Mouse (Mus musculus) adrenal gland (tissue): ENCODE data around the gene Sirt5.

ENCODE experiments used
- intact Hi-C: fragments of 180-260 bp; cut with DNase I; formaldehyde crosslinking; loops from one replicate; pipeline ENCODE4 v1.15.1; 2025

Sirt5 gene

DNA sequence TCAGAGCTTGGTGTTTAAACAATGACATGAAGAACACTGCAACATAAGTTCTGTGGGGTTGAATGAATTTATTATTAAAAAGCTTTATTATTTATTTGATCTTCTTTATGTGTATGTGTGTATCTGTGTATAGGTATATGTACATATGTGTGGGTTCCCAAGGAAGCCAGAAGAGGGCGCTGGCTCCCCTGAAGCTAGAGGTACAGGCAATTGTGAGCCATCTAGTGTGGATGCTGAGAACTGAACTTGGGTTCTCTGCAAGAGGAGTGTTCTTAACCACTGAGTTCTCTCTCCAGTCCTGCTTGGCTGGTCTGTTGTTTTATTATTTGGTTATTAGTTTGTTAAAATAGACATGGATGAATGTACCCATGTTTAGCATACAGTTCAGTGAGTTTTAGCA, 7.6 kb downstream of the Sirt5 start:
- intact Hi-C loops, result no loop called here

DNA sequence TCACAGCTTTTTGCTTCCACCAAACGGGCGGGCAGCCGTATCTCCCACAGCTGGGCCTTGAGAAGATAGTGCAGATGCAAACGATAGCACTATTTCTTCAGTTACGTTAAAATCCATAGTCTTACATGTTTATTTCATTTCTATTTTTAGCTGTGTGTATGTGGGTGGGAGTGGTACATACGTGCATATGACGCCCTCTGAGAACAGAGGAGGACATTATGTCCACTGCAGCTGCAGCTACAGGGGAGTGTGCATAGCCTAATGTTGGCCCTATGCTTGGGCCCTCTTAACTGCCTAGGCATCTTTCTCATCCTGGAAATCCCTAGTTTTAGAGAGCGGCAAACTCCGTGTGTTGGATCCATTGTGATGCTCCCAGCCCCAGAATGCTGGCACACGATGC, 8.9 kb downstream of the Sirt5 start:
- intact Hi-C loops, result no loop called here

DNA sequence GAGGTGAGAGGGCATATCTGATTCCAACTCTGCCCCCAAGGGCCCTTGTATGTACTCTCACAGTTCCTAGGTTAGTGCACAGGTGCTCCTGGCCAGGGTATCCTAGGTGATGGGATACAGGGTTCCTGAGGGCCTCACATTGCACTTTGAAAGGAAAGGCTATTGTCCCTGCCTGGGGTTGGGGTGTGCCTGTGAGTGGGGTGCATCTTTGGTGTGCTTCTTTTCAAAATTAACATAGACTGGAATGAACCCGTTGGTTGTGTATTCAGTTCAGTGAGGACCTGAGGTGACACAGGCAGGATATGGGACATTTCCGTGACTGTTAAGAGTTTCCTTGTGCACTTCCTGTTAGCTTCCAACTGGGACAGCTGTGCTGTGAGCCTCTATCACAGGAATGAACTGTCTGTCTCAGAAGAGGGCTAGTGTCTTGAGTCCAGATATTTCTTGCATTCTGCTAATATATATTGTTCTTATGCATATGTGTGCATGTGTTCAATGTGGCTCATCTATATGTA, 9.7 kb downstream of the Sirt5 start:
- intact Hi-C loops, result no loop called here

DNA sequence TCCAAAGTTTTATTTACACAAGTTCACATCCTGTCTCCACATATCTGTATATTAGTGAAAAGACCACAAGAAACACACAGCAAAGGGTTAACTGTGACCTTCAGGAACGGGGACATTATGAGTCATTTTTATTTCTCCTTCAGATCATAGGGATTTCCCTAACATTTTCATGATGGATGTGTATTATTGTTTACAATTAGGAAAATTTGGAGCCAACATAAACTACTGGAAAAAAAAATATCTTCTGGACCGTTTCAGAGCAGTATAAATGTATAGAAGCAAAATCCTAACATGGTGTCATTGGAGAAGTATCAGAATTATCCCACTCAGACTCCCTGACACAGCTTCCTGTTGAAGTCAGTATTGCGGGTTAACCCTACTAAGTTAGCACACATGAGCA, 14.7 kb downstream of the Sirt5 start:
- intact Hi-C loops, result no loop called here

DNA sequence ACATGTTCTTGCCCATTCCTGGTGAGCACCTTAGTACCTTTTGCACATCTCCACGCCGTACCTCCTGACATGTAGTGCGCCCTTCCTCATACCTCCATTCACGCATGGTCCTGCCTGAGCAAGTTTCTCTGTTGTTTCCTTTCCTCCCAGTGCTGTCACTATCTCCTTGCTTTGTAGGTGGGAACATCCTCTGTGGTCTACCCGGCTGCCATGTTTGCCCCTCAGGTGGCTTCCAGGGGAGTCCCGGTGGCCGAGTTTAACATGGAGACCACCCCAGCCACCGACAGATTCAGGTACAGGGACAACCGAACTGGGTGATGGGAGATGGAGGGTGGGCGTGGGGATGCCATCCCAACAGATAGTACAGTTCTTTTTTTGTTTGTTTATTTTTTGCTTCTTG, 20.0 kb downstream of the Sirt5 start:
- intact Hi-C loops, result no loop called here

DNA sequence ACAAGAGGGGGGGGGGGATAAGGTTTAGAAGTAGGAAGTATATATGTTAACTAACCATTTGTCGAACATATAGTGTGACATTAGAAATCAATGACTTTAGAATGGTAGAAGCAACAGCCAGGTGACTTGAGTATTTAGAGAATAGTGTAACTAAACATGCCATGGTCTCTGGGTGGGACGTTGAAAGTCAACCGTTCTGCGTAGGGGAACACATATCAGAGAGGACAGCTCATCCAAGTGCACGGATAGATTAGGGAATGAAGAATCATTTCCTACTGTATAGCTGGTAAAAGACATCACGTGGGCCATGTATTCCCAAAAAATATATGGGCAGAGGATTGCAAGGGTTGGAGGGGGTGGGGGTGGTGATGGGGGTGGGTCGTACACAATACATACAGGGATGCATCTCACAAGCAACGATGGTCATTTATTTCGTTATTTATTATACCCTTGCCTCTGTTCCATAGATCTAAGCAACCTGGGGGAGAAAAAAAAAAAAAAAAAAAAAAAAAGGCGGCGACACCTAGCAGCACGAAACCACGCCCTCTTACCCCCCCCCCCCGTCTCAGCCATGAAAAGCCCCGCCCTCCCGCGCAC, 32.5 kb downstream of the Sirt5 start:
- intact Hi-C loops, result loop anchor here (5.0 kb wide), 1 partner anchor 215 kb away; no protein-coding TSS in a partner anchor

DNA sequence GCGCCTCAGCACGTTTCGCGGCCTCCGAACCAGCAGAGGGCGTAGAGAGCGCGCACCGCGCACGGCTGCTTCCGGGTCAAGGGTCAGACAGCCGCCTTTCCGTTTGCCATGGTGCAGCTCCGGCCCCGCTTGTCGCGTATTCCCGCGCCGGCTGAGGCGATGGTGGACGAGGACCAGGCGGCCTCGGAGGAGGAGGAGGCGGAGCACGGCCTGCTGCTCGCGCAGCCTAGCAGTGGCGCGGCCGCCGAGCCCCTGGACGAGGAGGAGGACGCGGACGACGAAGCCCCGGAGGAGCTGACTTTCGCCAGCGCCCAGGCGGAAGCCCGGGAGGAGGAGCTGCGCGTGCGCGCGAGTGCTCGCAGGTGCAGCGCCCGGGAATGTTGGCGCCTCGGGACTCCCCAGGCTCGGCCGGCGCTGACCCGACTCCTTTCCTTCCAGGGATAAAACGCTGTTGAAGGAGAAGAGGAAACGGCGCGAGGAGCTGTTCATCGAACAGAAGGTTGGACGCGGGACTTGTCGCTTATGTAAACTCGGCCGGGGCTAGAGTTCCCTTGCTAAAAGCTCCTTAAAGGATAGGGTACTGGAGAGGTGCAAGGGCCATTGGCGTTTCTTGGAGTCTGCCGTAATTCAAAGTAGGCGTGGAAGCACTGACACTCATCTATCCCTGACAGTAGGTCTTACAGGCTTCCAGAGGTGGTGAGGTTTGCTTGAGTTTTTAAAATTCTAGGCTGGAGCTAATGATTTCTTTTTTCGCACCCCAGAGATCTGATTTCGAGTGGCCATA, 33.2 kb downstream of the Sirt5 start, which contains the start of gene Nol7:
Gene Nol7, plus strand, starts transcription at position 94 of the 784 bp plus-strand sequence.
- intact Hi-C loops, result loop anchor here (5.0 kb wide), 1 partner anchor 216 kb away; no protein-coding TSS in a partner anchor

DNA sequence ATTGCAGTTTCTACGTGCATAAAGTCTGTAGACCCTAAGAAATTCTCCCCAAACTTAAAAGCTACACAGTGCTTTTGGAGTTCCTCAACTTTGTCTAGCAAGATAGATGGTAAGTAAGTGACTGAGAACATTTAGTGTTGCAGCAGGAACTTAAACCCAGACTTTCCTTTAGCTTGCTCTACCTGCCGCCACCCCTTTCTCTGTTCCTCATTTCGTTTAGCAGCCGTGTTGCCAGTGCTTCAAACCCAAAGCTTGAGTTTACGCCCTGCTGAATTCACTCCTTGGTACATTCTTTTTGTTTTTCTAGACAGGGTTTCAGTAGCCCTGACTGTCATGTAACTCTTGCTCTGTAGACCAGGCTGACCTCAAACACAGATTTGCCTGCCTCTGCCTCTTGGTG, 34.3 kb downstream of the Sirt5 start:
- intact Hi-C loops, result loop anchor here (5.0 kb wide), 1 partner anchor 217 kb away; no protein-coding TSS in a partner anchor

DNA sequence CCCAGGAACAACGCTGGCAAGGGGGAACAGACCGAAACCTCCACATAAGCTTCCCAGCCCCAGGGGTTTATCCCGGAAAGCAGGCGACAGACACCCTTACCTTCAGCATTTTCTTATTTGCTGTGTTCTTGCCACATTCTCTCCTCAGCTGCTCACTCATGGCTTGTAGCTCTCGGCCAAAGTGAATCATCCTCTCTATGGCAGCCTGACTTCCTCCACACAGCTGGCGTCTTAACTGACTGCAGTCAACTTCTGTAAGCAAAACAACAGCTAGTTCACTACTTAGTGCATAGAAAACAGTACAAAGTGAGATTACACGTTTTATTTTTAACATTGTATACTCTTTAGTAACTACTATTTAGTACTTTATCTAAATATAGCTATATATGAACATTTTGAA, 47.0 kb downstream of the Sirt5 start:
- intact Hi-C loops, result no loop called here

DNA sequence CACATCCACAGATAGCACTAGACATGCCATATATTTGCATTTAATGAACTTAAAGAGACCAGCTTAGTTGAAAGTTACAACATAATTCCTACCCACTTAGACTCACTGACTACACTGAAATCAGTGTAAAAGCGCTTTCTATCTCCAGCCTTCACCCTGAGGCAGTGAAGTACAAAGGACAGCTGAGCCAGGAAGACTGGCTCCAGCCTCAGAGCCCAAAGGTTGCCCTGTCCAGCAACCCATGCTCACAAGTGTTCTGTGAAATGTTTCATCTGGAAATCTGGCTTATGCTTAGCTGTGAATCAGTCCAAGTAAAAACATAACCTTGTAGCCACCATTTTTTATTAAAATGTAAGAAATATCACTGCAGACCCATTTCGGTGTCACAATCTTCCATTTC, 48.3 kb downstream of the Sirt5 start:
- intact Hi-C loops, result no loop called here

DNA sequence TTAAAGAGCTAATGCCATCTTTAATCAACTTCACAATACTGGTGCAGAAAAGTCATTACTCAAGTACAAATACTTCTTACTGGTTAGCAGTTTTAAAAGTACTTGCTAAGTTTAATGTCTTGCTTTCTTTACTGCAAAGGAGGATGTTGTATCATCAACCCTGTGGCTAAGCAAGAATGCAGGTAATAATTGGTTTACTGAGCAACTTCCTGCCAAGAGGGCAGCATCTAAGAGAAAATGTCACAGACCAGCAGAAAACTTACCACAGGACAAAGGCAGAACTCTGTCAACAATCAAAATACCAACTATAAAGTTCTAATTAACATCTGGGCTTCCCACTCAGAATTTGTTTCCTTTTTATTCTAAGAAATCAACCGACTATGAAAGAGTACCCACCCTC, 50.0 kb downstream of the Sirt5 start:
- intact Hi-C loops, result loop anchor here (5.0 kb wide), 1 partner anchor 57 kb away; no protein-coding TSS in a partner anchor

DNA sequence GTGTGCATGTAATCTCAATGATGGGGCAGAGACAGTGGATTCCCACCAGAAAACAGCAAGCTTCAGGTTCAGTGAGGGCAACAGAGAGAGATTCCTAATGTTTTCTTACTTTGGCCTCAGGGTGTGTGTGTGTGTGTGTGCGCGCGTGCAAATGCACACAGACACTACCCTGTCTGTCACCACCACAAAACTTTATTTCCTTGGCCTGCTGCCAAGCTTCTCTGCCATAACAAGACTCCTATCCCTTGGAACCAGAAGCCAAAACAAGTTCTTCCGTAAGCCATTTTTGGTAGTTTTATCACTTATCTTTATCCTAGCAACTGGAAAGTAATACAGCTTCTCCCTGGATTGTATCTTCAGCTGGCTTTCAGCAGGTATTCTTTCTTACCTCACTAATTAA, 63.1 kb downstream of the Sirt5 start:
- intact Hi-C loops, result no loop called here

DNA sequence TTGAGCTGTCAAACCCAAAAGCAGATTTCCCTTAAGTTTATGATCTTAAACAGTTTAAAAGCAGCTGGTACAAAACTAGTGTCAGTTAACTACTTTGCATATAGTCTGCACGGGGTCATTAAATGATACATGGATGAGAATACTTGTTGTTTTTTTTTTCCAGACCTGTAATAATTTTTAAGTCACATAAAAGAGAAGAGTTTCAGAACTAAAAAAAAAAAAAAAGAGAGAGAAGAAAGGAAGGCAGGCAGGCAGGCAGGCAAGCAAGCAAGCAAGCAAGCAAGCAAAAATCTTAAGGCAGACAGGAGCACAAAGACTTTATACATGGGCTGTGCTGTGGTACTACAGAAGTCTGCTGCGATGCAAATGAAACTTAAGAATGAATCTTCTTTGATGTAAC, 68.1 kb downstream of the Sirt5 start:
- intact Hi-C loops, result no loop called here

DNA sequence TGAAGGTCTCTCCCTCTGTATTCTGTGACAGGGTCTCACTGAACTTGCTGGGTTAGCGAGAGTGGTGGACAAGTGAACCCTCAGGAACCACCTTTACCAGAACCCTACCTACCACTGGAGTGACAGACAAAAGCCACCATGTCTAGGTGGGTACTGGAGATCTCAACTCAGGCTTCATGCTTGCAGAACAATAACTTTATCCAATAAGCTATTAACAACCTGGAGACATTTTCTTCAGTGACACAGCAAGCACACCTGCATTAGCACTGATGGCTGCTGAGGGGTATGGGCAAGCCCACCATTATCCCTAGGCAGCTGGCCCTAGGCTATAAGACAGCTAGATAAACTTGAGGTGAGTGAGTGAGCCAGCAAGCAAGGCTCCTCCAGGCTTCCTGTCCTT, 75.1 kb downstream of the Sirt5 start:
- intact Hi-C loops, result no loop called here

DNA sequence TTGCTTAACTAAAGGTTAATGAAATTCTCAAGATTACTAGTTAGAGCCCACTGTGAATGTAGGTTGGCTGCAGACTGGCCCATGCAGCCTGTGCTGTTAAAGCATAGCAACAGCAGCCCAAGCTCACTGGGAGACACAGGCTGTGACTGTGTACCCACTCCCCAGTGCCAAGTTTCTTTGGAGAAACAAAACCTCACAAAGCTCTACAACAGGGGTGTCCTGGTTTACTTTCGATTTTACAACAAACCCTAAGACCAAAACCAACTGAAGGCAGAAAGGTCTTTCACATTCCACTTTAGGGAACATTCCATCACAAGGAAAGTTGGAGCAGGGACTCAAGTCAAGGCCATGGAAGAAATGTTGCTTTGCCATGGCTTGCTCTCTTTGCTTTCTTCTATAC, 77.3 kb downstream of the Sirt5 start:
- intact Hi-C loops, result no loop called here

DNA sequence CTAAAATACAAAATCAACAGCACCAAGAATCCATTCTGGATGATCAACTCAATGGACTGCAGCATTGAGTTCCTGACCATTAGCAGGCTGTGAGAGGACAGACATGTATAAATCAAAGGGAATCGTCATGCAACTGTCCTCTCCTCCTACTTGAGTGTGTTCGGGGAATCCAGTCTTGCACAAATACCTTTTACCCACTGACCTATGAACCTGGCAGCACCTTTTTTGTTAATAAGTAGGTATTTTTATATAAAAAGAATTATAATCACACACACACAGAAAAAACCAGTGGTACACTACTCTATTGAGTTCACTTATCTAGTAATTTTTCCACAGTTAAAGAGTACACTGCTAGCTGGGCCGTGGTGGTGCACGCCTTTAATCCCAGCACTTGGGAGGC, 78.4 kb downstream of the Sirt5 start:
- intact Hi-C loops, result no loop called here

DNA sequence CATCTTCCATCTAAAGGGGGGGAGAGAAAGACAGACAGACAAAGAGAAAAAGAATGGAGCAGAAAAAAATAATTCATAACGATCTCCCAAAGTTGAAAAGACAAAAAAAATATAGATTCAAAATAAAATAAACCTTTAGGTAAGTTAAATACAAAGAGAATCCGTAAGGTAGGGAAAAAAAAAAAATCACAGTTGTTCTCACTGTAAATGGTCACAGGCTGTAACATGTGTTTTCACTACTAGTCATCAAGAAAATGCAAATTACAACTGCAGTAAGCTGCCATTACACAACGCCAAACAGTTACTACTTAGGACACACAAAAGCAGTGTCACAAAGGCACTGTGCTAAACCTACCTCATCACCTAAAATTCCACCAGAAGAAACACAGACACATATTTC, 79.4 kb downstream of the Sirt5 start:
- intact Hi-C loops, result no loop called here
